Mouse (Mus musculus): ENCODE data around the gene Efcab7.

The Efcab7 gene

DNA sequence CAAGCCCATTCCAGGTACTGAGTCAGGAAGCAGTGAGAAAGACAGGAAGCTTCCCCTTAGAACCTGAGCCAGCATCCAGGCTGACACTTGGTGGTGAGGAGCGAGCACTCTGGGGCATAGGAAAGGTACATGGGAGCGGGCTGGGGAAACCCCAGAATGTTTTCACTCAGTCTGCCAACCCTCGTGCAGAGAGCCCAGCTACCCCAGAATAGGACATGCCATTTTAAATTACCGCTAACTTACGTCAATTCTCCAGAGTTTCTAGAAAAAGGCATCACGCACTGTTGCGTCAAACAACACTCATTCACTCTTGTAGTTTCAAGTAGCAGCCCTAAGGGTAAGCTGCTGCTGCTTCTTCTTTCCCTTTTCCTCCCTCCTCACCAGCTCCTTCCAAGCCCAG, 116.0 kb downstream of the Efcab7 start:
- DNase-seq, result no peak

DNA sequence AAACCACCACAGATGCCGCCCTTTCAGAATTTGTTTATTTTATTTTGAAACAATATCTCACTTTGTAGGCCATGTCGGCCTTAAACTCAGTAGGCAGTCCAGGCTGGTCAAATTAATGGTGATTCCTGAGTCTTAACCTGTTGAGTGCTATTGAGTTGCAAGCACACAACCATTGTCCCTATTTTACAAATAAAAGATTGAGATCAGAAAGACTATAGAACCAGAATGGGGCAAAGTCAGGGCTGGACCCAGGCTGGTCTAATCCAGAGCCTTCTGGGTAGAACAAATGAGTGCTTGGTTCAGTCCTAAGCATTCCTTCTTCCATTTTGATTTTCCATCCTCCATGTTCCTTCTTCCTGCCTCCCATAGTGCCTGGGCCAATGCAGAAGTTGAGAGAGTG, 117.5 kb downstream of the Efcab7 start:
- no peak for DNase-seq

DNA sequence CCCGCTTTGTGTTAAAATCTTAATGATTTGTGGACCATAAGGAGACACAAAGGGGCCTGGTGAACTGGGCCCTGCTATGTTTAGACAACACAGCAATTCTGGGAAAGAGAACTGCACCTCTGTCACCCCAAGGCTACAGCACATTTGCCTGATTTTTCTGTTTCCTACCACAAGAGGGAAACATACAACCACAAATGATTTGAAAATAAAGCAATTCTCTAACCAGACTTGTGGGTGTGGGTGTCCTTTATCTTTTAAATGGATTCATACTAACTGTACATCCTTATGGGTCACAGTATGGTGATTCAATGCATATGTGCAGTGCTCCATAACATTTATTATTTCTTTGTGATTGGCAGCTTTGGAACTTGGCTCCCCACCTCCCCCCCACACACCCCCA, 118.2 kb downstream of the Efcab7 start:
- DNase-seq, result no peak

DNA sequence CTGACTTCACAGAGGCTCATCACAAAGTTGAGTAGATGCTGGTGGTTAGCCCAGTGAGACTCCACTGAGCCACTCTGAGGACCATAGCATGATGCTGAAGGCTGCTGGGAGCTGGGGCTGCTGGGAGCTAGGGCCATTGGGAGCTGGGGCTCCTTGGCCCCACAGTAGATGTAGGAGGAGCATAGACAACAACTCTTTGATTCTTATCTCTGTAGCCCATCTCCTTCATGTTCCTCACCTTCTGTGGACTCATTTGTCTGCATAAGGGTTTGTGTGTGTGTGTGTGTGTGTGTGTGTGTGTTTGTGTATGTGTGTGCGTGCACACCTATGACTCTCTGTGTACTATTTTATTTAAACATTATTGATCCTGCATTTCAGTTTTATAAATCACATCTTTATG, 118.9 kb downstream of the Efcab7 start:
- no peak for DNase-seq

DNA sequence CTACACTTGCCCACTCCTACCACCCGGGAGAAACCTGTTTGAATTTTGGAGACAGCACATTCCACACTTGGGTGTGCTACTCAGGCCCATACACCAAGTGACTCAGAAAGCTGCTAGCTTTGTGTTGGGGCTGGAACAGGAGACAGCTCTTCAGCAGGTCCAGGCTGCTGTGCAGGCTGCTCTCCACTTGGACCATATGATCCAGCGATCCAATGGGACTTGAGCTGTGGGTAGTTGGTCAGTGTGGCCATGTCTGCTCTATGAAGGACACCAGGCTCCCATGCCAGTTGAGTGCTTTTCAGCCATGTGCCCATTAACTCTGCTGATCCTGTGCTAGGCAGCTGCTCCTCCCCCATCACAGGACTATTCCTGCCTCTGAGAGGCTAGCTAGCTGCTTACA, 124.9 kb downstream of the Efcab7 start:
- DNase-seq, result no peak

DNA sequence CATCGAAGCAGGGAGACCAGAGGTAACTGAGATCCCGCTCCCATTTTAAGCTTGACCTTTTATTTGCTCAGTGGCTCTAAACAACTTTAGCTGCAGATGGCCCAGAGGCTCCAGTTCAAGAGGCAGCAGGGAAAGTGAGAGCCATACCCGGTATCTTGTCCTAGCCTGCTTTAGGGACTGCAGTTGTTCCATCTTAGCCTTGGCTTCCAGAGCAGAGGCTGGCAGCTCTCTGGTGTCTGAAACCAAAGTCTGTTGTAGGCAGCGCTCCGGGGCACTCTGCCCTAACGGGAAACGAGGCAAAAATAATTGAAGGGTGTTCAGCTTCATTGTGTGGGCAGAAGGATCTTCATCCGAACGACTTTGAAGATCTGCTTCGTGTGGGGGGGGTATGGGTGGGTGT, 126.4 kb downstream of the Efcab7 start:
- DNase-seq, result no peak

DNA sequence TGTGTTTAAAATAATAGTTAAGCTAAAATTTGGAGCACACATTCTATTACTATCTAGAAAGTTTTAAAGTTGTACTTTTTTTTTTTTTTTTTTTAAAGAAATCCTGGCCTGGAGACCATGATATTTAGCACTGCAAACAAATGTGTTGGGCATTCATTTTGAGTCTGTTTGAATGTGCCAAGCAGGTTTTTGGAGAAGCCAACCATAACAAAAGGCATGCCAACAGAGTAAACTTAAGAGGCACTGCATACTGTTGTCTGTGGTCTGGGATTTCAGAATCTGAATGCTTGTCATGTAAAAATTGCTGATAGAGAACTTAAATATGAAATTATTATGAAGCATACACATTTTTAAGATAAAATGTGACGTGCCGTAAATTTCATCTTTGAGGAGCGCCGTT, 128.2 kb downstream of the Efcab7 start:
- no peak for DNase-seq

DNA sequence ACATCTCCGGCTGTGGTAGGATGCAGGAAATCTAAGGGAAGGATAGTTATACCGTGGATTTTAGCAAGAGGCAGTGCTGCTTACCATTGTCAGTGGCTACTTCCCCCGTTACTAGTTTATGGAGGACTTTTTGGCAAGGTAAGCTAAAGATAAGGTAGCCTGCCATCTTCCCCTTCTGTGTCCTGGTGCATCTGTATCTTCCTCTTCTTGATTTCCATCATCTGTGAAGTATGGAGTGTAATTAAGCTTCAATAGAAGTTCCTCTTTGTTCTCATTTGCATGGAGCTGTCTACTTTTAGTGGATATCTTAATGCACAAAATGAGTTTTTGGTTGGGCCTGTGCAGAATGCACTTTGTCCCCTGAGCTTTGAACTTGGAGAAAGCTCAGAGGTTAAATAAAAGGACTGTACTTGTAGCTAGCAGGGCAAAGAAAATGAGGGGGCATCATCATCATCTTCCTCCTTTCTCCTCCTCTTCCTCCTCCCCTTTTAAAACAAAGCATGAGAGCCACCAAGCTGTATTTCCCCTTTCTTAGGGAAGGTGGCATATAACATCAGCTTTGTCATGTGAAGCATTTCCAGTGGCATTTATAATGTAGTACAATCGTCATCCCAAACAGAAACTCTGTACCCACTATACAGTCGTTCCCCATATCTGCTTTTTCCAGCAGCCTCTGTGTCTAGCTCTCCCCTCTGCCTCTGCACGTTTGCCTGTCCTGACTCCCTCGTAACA, 129.3 kb downstream of the Efcab7 start:
- DNase-seq, result no peak

DNA sequence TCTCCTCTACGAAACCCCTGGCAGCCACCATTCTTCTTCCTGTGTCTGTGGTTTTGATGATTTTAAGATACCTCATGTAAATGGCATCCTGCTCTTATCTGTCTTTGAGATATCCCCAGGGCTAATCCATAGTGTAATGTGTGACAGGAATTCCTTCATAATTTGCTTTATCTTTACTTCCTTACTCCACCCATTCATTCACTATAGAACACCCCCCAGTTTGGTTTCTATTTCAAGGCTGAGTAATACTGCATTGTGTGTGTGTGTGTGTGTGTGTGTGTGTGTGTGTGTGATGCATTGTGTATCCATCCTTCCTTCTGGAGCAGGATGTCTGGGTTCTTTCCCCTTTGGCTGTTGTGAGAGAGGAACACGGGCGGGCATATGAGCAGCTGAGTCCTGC, 130.3 kb downstream of the Efcab7 start:
- no peak for DNase-seq

All from thymus, postnatal 25 days (tissue).